Mouse (Mus musculus) small intestine, adult 2 months (tissue): ENCODE results near the gene Cdc42ep2. TPM values are rescaled to one million over a fixed set of nuclear protein-coding genes. Genes with fewer than 3 reads are reported as not detected.

Source experiments
- H3K27ac ChIP-seq: fragments of 200-500 bp; 2 replicates; pipeline ENCODE4 v1.5.1; 2012; ENCODE audit warnings: low read depth, low read length, control low read depth, inconsistent platforms; ENCODE audit not compliant: insufficient read depth
- H3K27me3 ChIP-seq: fragments of 200-500 bp; 2 replicates; pipeline ENCODE4 v1.6.1; 2012; ENCODE audit warnings: mild to moderate bottlenecking, moderate library complexity, low read length, inconsistent platforms; ENCODE audit not compliant: control insufficient read depth, insufficient read depth
- H3K36me3 ChIP-seq: fragments of 200-500 bp; 2 replicates; pipeline ENCODE4 v1.6.1; 2012; ENCODE audit warnings: mild to moderate bottlenecking, low read length, control low read depth, inconsistent platforms; ENCODE audit not compliant: control insufficient read depth, insufficient read depth
- H3K4me1 ChIP-seq: fragments of 200-500 bp; 2 replicates; pipeline ENCODE4 v1.6.1; 2012; ENCODE audit warnings: low read length, inconsistent platforms, mixed read lengths; ENCODE audit not compliant: control insufficient read depth, insufficient read depth, insufficient read length
- H3K4me3 ChIP-seq: fragments of 200-500 bp; 2 replicates; pipeline ENCODE4 v1.5.1; 2012; ENCODE audit warnings: low read depth, mild to moderate bottlenecking, control low read depth, inconsistent platforms, low read length, moderate library complexity
- CTCF ChIP-seq: fragments of 200-500 bp; IDR thresholded peaks from 2 replicates; pipeline ENCODE4 v1.5.1; 2012; ENCODE audit warnings: low read depth, mild to moderate bottlenecking, control low read depth, inconsistent platforms, low read length, moderate library complexity, mixed read lengths; ENCODE audit not compliant: insufficient replicate concordance, insufficient read length; ENCODE audit errors: extremely low read depth
- POLR2A ChIP-seq: fragments of 200-500 bp; IDR thresholded peaks from 2 replicates; pipeline ENCODE4 v1.6.1; 2012; ENCODE audit warnings: low read depth, mild to moderate bottlenecking, control low read depth, inconsistent platforms, low read length, moderate library complexity
- WGBS: fragments of 180-500 bp; shearing (Covaris S2); methylation state at CpG from one replicate; pipeline ENCODE4 v1.1.7; 2018; 5-methylcytosine and 5-hydroxymethylcytosine counted together
- polyA plus RNA-seq: library from polyadenylated mRNA; depleted of rRNA; stranded (reverse); fragments of >200 nt; gene quantifications from 2 replicates; pipeline ENCODE4 v1.2.3, GENCODE M21; 2012; rRNA removed

The Cdc42ep2 gene
- 10.3 and 30.6 TPM in 2 replicates for polyA plus RNA-seq

DNA sequence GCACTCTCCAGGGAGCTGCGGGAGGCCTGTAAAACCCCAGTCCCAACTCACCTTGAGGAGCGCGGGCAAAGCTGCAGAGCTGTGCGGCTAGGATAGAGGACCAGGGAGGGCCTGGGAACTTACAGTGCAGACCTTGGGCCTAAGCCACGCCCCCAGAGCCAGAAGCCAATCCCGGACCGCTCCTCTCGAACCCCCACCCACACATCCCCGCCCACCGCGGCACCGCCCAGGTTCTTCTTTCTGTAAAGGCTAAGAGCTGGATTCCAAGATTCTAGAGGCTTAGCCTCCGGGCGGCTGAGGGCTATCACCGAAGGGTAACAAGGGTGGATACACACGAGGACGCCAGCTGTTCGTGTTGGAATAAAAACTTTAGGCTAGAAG is at the start of gene Cdc42ep2:
Gene Cdc42ep2 (minus strand): TSS at position 104 of the 381 bp plus-strand sequence.
- Histone ChIP-seq H3K4me3 (peak within 1 kb of the TSS; percentile 70), H3K27me3 (no peaks in the 10 kb centered on the region), H3K27ac (peak within 1 kb of the TSS; percentile 83), H3K36me3 (no peaks in the 10 kb centered on the region), H3K4me1 (peaks cover 10% of the 10 kb centered on the region)
- WGBS: under 1% methylated on average over 18 of the region's 18 CpGs
- TF ChIP-seq POLR2A: peak; percentile 82; the same call in 1 of the 2 replicates
- peak; percentile 7; the same call in 1 of the 2 replicates for TF ChIP-seq CTCF

DNA sequence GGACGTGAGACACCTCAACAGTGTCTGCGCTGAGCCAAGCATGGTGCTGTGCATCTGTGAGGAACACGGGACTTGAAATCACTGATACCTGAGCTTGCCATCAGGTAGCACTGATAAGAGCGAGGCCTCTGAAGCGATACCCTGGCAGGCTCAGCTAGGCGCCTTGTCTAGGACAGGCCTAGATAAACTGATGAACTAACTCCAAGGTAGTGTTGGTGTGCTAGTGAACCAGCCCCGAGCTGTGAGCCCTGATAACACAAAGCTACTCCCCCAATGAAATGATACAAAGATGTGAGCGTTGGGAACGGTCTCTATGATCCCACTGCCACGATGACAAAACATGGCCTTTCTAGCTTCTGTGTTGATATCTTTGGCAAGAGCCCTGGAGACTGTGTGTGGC is 43.0 kb upstream of the Cdc42ep2 start:
- Histone ChIP-seq H3K36me3 (no peaks in the 10 kb centered on the region), H3K4me3 (no peak overlapping the region), H3K27me3 (no peaks in the 10 kb centered on the region), H3K4me1 (peaks cover 14% of the 10 kb centered on the region; the same call in 1 of the 2 replicates), H3K27ac (no peak overlapping the region)
- no peak for TF ChIP-seq CTCF
- no peak for TF ChIP-seq POLR2A
- WGBS: 91% methylated on average over 10 of the region's 10 CpGs

DNA sequence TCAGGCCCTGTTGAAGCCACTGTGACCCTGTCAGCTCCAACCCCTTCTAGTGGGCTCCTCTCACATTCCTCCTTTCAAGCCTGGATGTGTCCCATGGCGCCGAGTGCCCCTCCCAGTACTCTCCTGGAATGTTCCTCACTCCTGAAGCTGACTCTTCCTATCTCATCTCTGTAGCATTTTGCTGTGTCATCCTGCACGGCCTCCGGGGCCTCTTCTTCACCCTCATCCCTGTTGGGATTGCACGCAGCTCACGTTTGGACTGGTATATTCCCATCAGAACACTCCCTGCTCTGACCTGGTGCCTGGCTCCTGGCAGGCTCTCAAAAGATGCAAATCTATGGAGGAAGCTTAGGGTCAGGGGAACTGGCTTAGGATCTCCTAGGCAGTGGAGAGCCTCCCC is 42.2 kb upstream of the Cdc42ep2 start:
- Histone ChIP-seq H3K36me3 (no peaks in the 10 kb centered on the region), H3K4me3 (no peak overlapping the region), H3K4me1 (peaks cover 14% of the 10 kb centered on the region; the same call in 1 of the 2 replicates), H3K27me3 (no peaks in the 10 kb centered on the region), H3K27ac (no peak overlapping the region)
- 69% methylated on average over 6 of the region's 6 CpGs for WGBS
- TF ChIP-seq CTCF (no peak), POLR2A (no peak)

DNA sequence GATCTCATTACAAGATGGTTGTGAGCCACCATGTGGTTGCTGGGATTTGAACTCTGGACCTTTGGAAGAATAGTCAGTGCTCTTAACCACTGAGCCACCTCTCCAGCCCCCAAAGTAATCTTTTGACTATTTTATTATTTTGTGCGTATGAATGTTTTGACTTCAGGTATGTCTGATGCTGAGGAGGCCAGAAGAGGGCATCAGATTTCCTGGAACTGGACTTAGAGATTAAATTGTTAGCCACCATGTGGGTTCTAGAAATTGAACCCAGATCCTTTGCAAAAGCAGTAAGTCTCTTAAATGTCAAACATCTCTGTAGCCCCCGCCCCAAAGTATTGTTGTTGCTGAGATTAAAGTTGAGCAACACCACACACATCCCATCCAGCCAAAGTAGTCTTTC is 41.3 kb upstream of the Cdc42ep2 start:
- Histone ChIP-seq H3K27me3 (no peaks in the 10 kb centered on the region), H3K4me3 (no peak overlapping the region), H3K36me3 (0 out of 2 replicates have a peak, but pooled peaks cover 2% of the 10 kb centered on the region), H3K4me1 (peaks cover 17% of the 10 kb centered on the region; the same call in 1 of the 2 replicates), H3K27ac (no peak overlapping the region)
- 85% methylated on average over 2 of the region's 2 CpGs for WGBS
- TF ChIP-seq POLR2A: no peak
- TF ChIP-seq CTCF: no peak

DNA sequence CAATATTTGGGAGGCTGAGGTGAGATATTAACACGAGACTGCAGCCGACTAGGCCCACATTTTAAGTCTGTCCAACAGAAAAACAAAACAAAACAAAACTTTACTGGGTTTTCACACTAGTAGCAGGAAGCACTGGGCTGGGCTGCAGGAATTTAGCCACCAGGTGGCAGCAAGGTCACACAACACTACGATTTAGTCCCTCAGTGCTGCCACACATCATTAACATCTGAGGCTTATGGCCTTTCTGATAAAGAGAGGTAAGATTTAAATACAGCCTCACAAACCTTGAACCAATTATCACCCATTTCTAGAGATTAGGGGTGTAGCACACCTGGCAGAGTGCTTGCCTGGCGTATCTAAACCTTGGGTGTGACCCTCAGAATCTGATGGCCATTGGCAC is 40.7 kb upstream of the Cdc42ep2 start:
- Histone ChIP-seq H3K4me1 (peaks cover 12% of the 10 kb centered on the region; the same call in 1 of the 2 replicates), H3K4me3 (no peak overlapping the region), H3K27ac (no peak overlapping the region), H3K27me3 (no peaks in the 10 kb centered on the region), H3K36me3 (0 out of 2 replicates have a peak, but pooled peaks cover 2% of the 10 kb centered on the region)
- WGBS: 6% methylated on average over 4 of the region's 4 CpGs
- TF ChIP-seq POLR2A (no peak), CTCF (peak; percentile 90; the same call in 1 of the 2 replicates)

DNA sequence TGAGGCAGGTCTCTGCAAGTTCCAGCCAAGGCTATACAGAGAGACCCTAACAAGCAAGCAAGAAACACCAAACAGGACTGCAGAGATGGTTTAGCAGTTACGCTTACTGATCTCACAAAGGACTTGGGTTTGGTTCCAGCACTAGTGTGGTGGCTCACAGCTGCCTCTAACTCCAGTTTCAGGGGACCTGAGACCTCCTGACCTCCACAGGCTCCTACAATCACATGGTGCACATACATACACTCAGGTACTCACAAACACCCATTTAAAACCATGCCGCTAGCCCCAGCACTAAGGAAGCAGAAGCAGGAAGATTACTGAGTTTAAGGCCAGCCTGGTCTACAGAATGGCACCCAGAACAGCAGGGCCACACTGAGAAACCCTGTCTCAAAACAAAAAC is 40.2 kb upstream of the Cdc42ep2 start:
- H3K4me1 ChIP-seq: peaks cover 9% of the 10 kb centered on the region; the same call in 1 of the 2 replicates
- H3K27ac ChIP-seq: no peak overlapping the region
- H3K36me3 ChIP-seq: 0 out of 2 replicates have a peak, but pooled peaks cover 2% of the 10 kb centered on the region
- WGBS: 90% methylated on average over 2 of the region's 2 CpGs
- no peaks in the 10 kb centered on the region for H3K27me3 ChIP-seq
- H3K4me3 ChIP-seq: no peak overlapping the region
- TF ChIP-seq POLR2A (no peak), CTCF (no peak)

DNA sequence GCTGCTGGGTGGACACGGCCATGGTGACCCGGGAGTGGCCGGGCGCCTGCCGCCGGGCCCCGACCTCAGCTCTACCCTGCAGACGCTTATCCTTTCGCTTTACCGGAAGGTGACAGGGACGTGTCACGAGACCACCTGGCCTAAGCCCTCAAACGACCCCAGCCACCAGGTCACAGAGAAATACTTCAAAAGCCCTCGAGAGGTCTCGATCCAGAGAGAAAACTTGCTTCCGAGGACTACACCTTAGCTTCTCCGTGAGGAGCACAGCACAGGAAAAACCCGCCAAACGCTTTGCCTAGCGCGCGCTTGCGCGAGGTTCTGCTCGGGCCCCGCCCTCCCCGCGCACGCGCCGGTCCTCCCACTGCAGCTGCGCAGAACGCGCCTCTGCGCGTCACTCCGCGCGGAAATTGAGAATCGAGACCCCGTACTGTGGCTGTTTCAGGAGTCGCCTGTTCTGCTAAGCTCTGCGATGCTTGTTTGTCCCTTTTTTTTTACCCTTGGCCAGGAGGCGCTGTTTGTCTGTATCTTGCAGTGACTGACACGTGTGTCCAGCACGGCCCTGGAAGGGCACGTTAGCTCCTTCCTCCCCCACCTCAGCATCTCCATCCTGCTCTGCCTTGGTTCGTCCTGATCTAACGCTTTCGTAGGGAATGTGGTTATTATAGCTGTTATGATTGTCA is 39.4 kb upstream of the Cdc42ep2 start, which contains the start of gene Pola2:
Gene Pola2 (minus strand): TSS at position 320 of the 680 bp plus-strand sequence.
- WGBS: under 1% methylated on average over 50 of the region's 50 CpGs
- Histone ChIP-seq H3K27me3 (no peaks in the 10 kb centered on the region), H3K4me3 (peak within 1 kb of the TSS; percentile 89), H3K27ac (peak within 1 kb of the TSS; percentile 15), H3K4me1 (peaks cover 9% of the 10 kb centered on the region; the same call in 1 of the 2 replicates), H3K36me3 (0 out of 2 replicates have a peak, but pooled peaks cover 2% of the 10 kb centered on the region)
- TF ChIP-seq POLR2A (peak; percentile 56), CTCF (peak; percentile 6; the same call in 1 of the 2 replicates)
